Mouse (Mus musculus) forebrain, postnatal 0 days (tissue): Measurements from ENCODE around the gene Hyls1. TPM values are rescaled to one million over a fixed set of nuclear protein-coding genes. Genes with fewer than 3 reads are reported as not detected.

ENCODE experiments used
- ATAC-seq: fragments of 200-750 bp; cut with Nextera tagmentation; 2 replicates; pipeline ENCODE4 v1.8.0; 2017; ENCODE audit warnings: mild to moderate bottlenecking, moderate library complexity
- DNase-seq: peaks from one replicate; pipeline ENCODE4 v3.0.0-alpha.2; 2015
- H3K27ac ChIP-seq: fragments of 300-500 bp; sonication (generic); 2 replicates; pipeline ENCODE4 v1.5.1; 2014; ENCODE audit warnings: low read depth, mild to moderate bottlenecking, antibody characterized with exemption, low read length, moderate library complexity, mixed read lengths
- H3K27me3 ChIP-seq: fragments of 300-500 bp; sonication (generic); 2 replicates; pipeline ENCODE4 v1.6.1; 2014; ENCODE audit warnings: mild to moderate bottlenecking, low read length, mixed read lengths; ENCODE audit not compliant: insufficient read depth
- H3K36me3 ChIP-seq: fragments of 300-500 bp; sonication (generic); 2 replicates; pipeline ENCODE4 v1.6.1; 2014; ENCODE audit warnings: mild to moderate bottlenecking, moderate library complexity; ENCODE audit not compliant: insufficient read depth
- H3K4me1 ChIP-seq: fragments of 300-500 bp; sonication (generic); 2 replicates; pipeline ENCODE4 v1.6.1; 2014; ENCODE audit warnings: antibody characterized with exemption; ENCODE audit not compliant: insufficient read depth
- H3K4me2 ChIP-seq: fragments of 300-500 bp; sonication (generic); 2 replicates; pipeline ENCODE4 v1.6.1; 2014; ENCODE audit warnings: low read depth, mild to moderate bottlenecking, moderate library complexity
- H3K4me3 ChIP-seq: fragments of 300-500 bp; sonication (generic); 2 replicates; pipeline ENCODE4 v1.5.1; 2014; ENCODE audit warnings: low read depth, low read length, mixed read lengths
- H3K9ac ChIP-seq: fragments of 300-500 bp; sonication (generic); 2 replicates; pipeline ENCODE4 v1.6.1; 2014; ENCODE audit warnings: mild to moderate bottlenecking
- H3K9me3 ChIP-seq: fragments of 300-500 bp; sonication (generic); 2 replicates; pipeline ENCODE4 v1.6.1; 2016; ENCODE audit warnings: low read length
- CTCF ChIP-seq: sonication (generic); IDR thresholded peaks from 2 replicates; pipeline ENCODE4 v1.5.1; 2016; ENCODE audit warnings: antibody characterized with exemption, control low read depth, low read depth
- WGBS: fragments of 180-500 bp; shearing (Covaris S2); extraction: QIAGEN DNeasy Blood & Tissue Kit; methylation state at CpG from one replicate; pipeline ENCODE4 v1.1.7; 2014; 5-methylcytosine and 5-hydroxymethylcytosine counted together
- polyA plus RNA-seq: library from polyadenylated mRNA; unstranded; fragments of >200 nt; fragmentation: Nextera tagmentation; extraction: Ambion mirVana; gene quantifications from 2 replicates; pipeline ENCODE4 v1.2.1, GENCODE M21; 2015
- total RNA-seq: library from RNA; depleted of rRNA; stranded (reverse); fragments of >200 nt; gene quantifications from 2 replicates; pipeline ENCODE4 v1.2.3, GENCODE M21; 2014

Hyls1 gene
- total and polyA plus RNA-seq, 2 experiments from 2014 or later = 14.8 to 15.8 TPM

DNA sequence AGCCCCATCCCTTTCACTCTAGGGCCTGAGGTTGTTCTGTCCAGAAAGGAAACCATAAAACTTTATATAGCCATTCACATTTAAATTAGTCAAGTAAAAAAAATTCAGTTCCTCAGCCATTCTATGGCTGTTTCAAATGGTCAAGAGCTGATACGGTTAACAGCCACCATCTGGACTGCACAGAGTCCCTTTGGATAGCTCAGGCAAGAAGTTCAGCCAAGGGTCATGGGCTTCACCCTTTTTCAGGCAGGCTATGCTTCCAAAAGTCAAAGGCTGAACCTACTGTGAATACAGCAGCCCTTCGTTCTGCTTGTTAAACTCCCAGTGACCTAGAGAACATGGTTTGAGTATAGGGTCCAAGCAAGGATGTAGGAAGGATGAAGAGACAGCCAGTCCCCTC is 25.5 kb downstream of the Hyls1 start:
- Histone ChIP-seq H3K4me2 (no peak overlapping the region), H3K27me3 (no peaks in the 10 kb centered on the region), H3K9ac (no peak overlapping the region), H3K4me1 (no peaks in the 10 kb centered on the region), H3K9me3 (no peaks in the 10 kb centered on the region), H3K27ac (no peak overlapping the region), H3K36me3 (peaks cover 23% of the 10 kb centered on the region), H3K4me3 (no peak overlapping the region)
- 78% methylated on average over 2 of the region's 2 CpGs for WGBS
- no peak for TF ChIP-seq CTCF
- no peak for ATAC-seq
- DNase-seq = no peak

- no peaks in the 10 kb centered on the region for H3K4me1 ChIP-seq
- no peak overlapping the region for H3K27ac ChIP-seq
- H3K27me3 ChIP-seq = no peaks in the 10 kb centered on the region
- no peak for DNase-seq
- no peak overlapping the region for H3K4me3 ChIP-seq
- 87% methylated on average over 14 of the region's 14 CpGs for WGBS
- TF ChIP-seq CTCF = no peak
- H3K9ac ChIP-seq = no peak overlapping the region
- H3K9me3 ChIP-seq = no peaks in the 10 kb centered on the region
- H3K4me2 ChIP-seq = no peak overlapping the region
- H3K36me3 ChIP-seq = peaks cover 23% of the 10 kb centered on the region
- ATAC-seq = no peak
Observed at GRCm38 (mm10) chr9:35543099-35543860, 26.9 kb downstream of the Hyls1 start.

DNA sequence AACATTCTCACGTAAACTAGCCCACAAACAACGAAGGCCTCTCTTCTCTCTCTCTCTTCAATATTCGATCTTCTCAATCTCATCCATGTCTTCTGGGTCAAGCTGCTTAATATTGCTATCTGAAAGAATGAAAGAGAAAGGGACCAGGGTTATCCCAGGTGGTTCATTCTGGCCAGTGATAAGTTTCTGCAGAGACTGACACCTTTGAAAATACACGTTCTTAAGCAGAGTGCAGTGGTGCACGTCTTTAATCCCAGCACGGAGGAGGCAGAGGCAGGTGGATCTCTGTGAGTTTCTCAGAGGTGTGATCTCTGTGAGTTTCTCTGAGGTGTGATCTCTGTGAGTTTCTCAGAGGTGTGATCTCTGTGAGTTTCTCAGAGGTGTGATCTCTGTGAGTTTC is 28.3 kb downstream of the Hyls1 start:
- no peaks in the 10 kb centered on the region for H3K27me3 ChIP-seq
- H3K4me2 ChIP-seq = no peak overlapping the region
- DNase-seq (no peak), ATAC-seq (no peak)
- H3K9me3 ChIP-seq = no peaks in the 10 kb centered on the region
- no peak for TF ChIP-seq CTCF
- WGBS = 73% methylated on average over 6 of the region's 6 CpGs
- H3K4me3 ChIP-seq = no peak overlapping the region
- peaks cover 23% of the 10 kb centered on the region for H3K36me3 ChIP-seq
- H3K27ac ChIP-seq = no peak overlapping the region
- H3K4me1 ChIP-seq = no peaks in the 10 kb centered on the region
- H3K9ac ChIP-seq = no peak overlapping the region

DNA sequence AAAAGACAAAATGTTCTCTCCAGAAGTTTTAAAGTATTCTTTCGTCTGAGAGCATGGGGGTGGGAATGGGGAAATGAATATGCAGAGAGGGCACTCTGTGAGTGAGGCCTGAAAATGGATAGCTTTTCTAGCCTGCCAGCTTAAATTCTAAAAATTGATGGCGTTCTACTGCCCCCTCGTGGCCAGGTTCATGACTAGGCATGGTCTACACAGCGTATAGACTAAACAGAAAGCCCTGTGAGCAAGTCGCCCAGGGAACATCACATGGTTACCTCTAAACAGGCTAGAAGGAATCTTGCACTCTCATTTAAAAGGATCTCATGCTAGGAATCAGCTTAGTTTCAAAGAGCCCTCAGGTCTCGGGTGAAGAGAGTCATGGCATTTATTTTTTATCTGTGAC is 28.7 kb downstream of the Hyls1 start:
- no peak overlapping the region for H3K27ac ChIP-seq
- TF ChIP-seq CTCF = peak; percentile 84
- H3K4me3 ChIP-seq = no peak overlapping the region
- no peaks in the 10 kb centered on the region for H3K4me1 ChIP-seq
- H3K9ac ChIP-seq = no peak overlapping the region
- WGBS = 8% methylated on average over 6 of the region's 6 CpGs
- peak; percentile 91 for DNase-seq
- H3K36me3 ChIP-seq = peaks cover 23% of the 10 kb centered on the region
- no peak overlapping the region for H3K4me2 ChIP-seq
- H3K27me3 ChIP-seq = no peaks in the 10 kb centered on the region
- peak; percentile 88 for ATAC-seq
- H3K9me3 ChIP-seq = no peaks in the 10 kb centered on the region

DNA sequence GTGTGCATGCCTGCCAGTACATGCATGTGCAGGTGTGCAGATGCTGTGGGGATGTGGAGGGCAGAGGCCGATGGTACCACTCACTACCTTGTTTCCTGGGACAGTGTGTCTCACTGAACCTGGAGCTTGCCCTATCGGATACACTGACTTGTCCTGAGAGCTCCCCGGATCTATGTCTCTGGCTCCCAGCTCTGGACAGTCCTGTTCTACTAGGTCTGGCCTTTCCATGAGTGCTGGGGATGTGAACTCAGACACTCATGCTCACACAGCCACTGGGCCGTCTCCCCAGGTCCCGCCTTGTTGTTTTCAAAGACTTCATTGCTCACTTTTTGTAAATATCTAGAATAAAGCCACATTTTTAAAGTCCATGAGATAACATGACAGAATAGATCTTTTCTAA is 29.2 kb downstream of the Hyls1 start:
- no peaks in the 10 kb centered on the region for H3K9me3 ChIP-seq
- H3K4me2 ChIP-seq = no peak overlapping the region
- WGBS = 86% methylated on average over 5 of the region's 5 CpGs
- H3K36me3 ChIP-seq = peaks cover 23% of the 10 kb centered on the region
- ATAC-seq (no peak), DNase-seq (no peak)
- H3K27ac ChIP-seq = no peak overlapping the region
- H3K27me3 ChIP-seq = no peaks in the 10 kb centered on the region
- no peaks in the 10 kb centered on the region for H3K4me1 ChIP-seq
- H3K4me3 ChIP-seq = no peak overlapping the region
- no peak overlapping the region for H3K9ac ChIP-seq
- TF ChIP-seq CTCF = no peak

- Histone ChIP-seq H3K36me3 (peaks cover 8% of the 10 kb centered on the region), H3K27me3 (no peaks in the 10 kb centered on the region), H3K4me3 (no peak overlapping the region), H3K9me3 (no peaks in the 10 kb centered on the region), H3K4me1 (no peaks in the 10 kb centered on the region), H3K9ac (no peak overlapping the region), H3K27ac (no peak overlapping the region), H3K4me2 (no peak overlapping the region)
- 69% methylated on average over 13 of the region's 13 CpGs for WGBS
- peak; percentile 11 for DNase-seq
- no peak for ATAC-seq
- no peak for TF ChIP-seq CTCF
Observed at GRCm38 (mm10) chr9:35539001-35539750, 31.0 kb downstream of the Hyls1 start.

- Histone ChIP-seq H3K27ac (no peak overlapping the region), H3K4me1 (no peaks in the 10 kb centered on the region), H3K27me3 (no peaks in the 10 kb centered on the region), H3K4me2 (no peak overlapping the region), H3K9ac (no peak overlapping the region), H3K9me3 (no peaks in the 10 kb centered on the region), H3K36me3 (no peaks in the 10 kb centered on the region), H3K4me3 (no peak overlapping the region)
- ATAC-seq (no peak), DNase-seq (no peak)
- WGBS = 80% methylated on average over 4 of the region's 4 CpGs
- no peak for TF ChIP-seq CTCF
Observed at GRCm38 (mm10) chr9:35535876-35536275, 34.3 kb downstream of the Hyls1 start.
